Mouse (Mus musculus) heart, embryonic 12.5 days (tissue): Measurements from ENCODE around the gene Ddx3y. TPM values are rescaled to one million over a fixed set of nuclear protein-coding genes. Genes with fewer than 3 reads are reported as not detected.

Source experiments
- ATAC-seq: fragments of 200-750 bp; cut with Nextera tagmentation; 2 replicates; pipeline ENCODE4 v1.8.0; 2017; ENCODE audit warnings: moderate TSS enrichment, moderate library complexity; ENCODE audit not compliant: insufficient number of reproducible peaks, low FRiP score
- H3K27ac ChIP-seq: fragments of 300-500 bp; sonication (generic); 2 replicates; pipeline ENCODE4 v1.5.1; 2016; ENCODE audit warnings: mild to moderate bottlenecking, moderate library complexity; ENCODE audit not compliant: poor library complexity, severe bottlenecking
- H3K27me3 ChIP-seq: fragments of 300-500 bp; sonication (generic); replicated peaks from 2 replicates; pipeline ENCODE4 v1.6.1; 2016; ENCODE audit warnings: mild to moderate bottlenecking, moderate library complexity
- H3K36me3 ChIP-seq: fragments of 300-500 bp; sonication (generic); 2 replicates; pipeline ENCODE4 v1.6.1; 2016; ENCODE audit warnings: mild to moderate bottlenecking, moderate library complexity
- H3K4me1 ChIP-seq: fragments of 300-500 bp; sonication (generic); replicated peaks from 2 replicates; pipeline ENCODE4 v1.6.1; 2016; ENCODE audit warnings: mild to moderate bottlenecking
- H3K4me2 ChIP-seq: fragments of 300-500 bp; sonication (generic); 2 replicates; pipeline ENCODE4 v1.6.1; 2016; ENCODE audit warnings: mild to moderate bottlenecking, moderate library complexity
- H3K4me3 ChIP-seq: fragments of 300-500 bp; sonication (generic); 2 replicates; pipeline ENCODE4 v1.5.1; 2016; ENCODE audit warnings: mild to moderate bottlenecking
- H3K9ac ChIP-seq: fragments of 300-500 bp; sonication (generic); 2 replicates; pipeline ENCODE4 v1.6.1; 2016; ENCODE audit warnings: mild to moderate bottlenecking, moderate library complexity
- H3K9me3 ChIP-seq: fragments of 300-500 bp; sonication (generic); replicated peaks from 2 replicates; pipeline ENCODE4 v1.6.1; 2016; ENCODE audit warnings: mild to moderate bottlenecking, moderate library complexity
- WGBS: fragments of 180-500 bp; shearing (Covaris S2); methylation state at CpG from one replicate; pipeline ENCODE4 v1.1.7; 2016; 5-methylcytosine and 5-hydroxymethylcytosine counted together
- polyA plus RNA-seq: library from polyadenylated mRNA; unstranded; fragments of >200 nt; fragmentation: Nextera tagmentation; extraction: Ambion mirVana; gene quantifications from 2 replicates; pipeline ENCODE4 v1.2.1, GENCODE M21; 2016

The Ddx3y gene
- 19.4 and 20.8 TPM in 2 replicates for polyA plus RNA-seq

DNA sequence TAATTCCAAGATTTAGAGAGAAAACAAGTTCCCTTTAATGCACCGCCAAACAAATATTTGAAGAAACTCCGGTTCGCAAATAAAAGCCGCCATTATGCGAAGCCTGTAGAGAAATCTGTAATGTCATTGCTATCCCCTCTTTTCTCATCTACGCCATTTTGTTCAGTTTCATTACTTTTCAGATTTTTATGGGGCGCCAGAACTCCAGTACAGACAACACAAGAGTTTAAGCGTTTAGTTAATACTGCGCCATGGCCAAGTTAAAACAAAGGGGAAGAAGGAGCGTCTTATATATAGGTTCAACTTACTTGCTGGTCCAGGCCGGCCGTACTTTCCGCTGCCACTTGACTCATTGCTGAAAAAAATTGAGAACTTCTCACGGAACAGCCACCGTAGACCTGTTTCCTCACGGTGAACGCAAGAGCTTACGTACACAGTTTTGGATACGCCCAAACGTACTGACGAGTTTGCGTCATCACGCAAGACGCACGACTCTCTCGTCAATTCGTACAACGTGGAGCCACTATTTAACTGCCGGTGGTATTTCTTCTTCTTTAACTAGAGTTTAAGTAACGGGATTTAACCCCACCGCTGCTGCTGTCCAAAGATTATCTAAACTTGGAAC lies at the start of gene Ddx3y:
TSS of gene Ddx3y (minus strand) at position 459 of the 625 bp plus-strand sequence.
- WGBS: 3% methylated on average over 31 of the region's 31 CpGs
- no peaks in the 10 kb centered on the region for H3K27me3 ChIP-seq
- ATAC-seq: peak; percentile 84
- H3K27ac ChIP-seq: peak within 1 kb of the TSS; percentile 51; the same call in 1 of the 2 replicates
- no peaks in the 10 kb centered on the region for H3K9me3 ChIP-seq
- peak within 1 kb of the TSS; percentile 52 for H3K4me2 ChIP-seq
- peak within 1 kb of the TSS; percentile 65 for H3K9ac ChIP-seq
- no peaks in the 10 kb centered on the region for H3K36me3 ChIP-seq
- H3K4me3 ChIP-seq: peak within 1 kb of the TSS; percentile 51
- H3K4me1 ChIP-seq: no peaks in the 10 kb centered on the region

DNA sequence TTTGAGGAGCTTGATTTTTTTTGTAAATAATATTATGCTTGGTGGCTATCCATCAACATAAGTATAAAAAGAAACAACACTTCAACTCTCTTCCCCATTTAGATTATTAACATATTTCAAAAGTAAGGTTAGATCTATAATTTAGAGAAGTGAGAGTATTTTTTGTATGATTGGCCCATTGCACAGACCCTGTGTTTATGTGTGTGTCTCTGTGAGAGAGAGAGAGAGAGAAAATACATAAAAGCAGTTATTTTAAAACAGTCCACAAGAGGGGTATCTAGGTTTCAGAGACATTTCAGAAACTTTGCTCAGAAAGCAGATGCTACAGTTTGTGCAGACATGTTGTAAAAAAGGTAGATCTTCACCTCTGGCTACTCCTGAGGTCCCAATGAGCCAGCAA lies 7.3 kb upstream of the Ddx3y start:
- Histone ChIP-seq H3K36me3 (no peaks in the 10 kb centered on the region), H3K9ac (no peak overlapping the region), H3K4me1 (no peaks in the 10 kb centered on the region), H3K27me3 (no peaks in the 10 kb centered on the region), H3K4me3 (no peak overlapping the region), H3K4me2 (no peak overlapping the region), H3K27ac (no peak overlapping the region), H3K9me3 (no peaks in the 10 kb centered on the region)
- ATAC-seq: no peak

DNA sequence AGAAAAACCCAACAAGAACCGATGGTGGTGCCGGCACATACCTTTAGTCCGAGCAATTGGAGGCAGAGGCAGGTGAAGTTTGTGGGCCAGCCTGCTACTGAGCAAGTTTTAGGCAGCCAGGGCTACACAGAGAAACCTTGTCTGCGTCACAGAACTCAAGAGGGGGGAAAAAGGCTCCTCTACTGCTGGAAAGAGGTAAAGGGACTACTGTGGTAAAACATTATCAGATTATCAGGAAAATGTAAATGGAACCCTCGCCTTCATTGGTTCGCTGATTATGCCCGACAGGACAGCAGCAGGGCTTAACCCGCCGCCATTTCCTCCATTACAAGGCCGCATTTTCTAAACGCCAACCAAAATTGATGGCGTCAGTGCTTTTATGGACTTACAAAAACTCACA lies 694 bp downstream of the Ddx3y start:
- Histone ChIP-seq H3K27ac (0 out of 2 replicates have a peak overlapping the region, but pooled peaks have one; percentile 51), H3K9ac (peak overlapping the region; percentile 65), H3K4me2 (peak overlapping the region; percentile 52), H3K36me3 (no peaks in the 10 kb centered on the region), H3K4me1 (no peaks in the 10 kb centered on the region), H3K4me3 (peak overlapping the region; percentile 51), H3K9me3 (no peaks in the 10 kb centered on the region), H3K27me3 (no peaks in the 10 kb centered on the region)
- ATAC-seq: no peak
- WGBS: 2% methylated on average over 11 of the region's 12 CpGs

DNA sequence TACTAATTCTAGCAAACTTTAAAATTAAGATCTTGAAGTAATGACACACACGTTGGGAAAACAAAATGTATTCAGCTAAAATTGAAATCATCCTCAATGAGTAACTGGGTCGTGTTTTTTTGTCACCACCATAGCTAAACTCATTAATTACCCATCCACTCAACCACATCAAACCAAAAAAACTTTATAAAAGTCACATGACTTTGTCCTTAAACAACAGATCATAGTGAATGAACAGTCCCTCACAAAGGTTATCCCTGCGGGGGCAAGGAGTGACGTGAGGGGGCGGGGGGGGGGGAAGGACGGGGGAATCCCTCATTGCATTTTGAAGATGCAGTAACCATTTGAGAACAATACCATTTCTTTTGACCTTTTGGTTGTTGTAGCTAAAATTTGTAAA lies 40.3 kb downstream of the Ddx3y start:
- WGBS: 54% methylated on average over 6 of the region's 6 CpGs
- ATAC-seq: no peak
- Histone ChIP-seq H3K4me1 (no peaks in the 10 kb centered on the region), H3K4me3 (no peak overlapping the region), H3K27me3 (no peaks in the 10 kb centered on the region), H3K27ac (no peak overlapping the region), H3K9ac (no peak overlapping the region), H3K9me3 (no peaks in the 10 kb centered on the region), H3K4me2 (no peak overlapping the region), H3K36me3 (no peaks in the 10 kb centered on the region)

DNA sequence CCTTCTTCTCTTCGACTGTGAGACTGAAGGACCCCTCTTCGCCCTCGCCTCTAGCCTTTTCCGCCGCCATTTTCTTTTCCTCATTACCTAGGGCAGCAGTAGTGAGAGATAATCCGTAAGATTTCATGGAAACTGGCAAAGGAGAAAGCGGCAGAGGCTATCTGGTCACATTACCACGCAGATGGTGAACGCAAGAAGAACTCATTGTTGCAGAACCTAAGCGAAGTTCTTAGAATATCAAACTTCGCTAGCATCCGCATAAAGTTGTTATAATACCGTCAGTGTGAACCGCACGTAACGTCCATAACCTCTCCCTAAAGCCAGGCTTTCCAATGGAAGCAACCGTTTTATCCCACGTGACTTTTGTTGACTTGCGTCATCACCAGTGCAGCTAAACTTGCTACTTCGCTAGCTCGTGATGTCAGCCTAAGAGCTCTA lies 41.0 kb downstream of the Ddx3y start, which contains the start of gene Uty:
TSS of gene Uty (minus strand) at position 334 of the 438 bp plus-strand sequence.
- no peaks in the 10 kb centered on the region for H3K4me1 ChIP-seq
- H3K4me3 ChIP-seq: peak within 1 kb of the TSS; percentile 52
- peak; percentile 88 for ATAC-seq
- 0% methylated on average over 17 of the region's 21 CpGs for WGBS
- H3K9ac ChIP-seq: peak within 1 kb of the TSS; percentile 67
- H3K9me3 ChIP-seq: no peaks in the 10 kb centered on the region
- no peaks in the 10 kb centered on the region for H3K36me3 ChIP-seq
- no peaks in the 10 kb centered on the region for H3K27me3 ChIP-seq
- peak within 1 kb of the TSS; percentile 39 for H3K4me2 ChIP-seq
- peak within 1 kb of the TSS; percentile 47 for H3K27ac ChIP-seq

DNA sequence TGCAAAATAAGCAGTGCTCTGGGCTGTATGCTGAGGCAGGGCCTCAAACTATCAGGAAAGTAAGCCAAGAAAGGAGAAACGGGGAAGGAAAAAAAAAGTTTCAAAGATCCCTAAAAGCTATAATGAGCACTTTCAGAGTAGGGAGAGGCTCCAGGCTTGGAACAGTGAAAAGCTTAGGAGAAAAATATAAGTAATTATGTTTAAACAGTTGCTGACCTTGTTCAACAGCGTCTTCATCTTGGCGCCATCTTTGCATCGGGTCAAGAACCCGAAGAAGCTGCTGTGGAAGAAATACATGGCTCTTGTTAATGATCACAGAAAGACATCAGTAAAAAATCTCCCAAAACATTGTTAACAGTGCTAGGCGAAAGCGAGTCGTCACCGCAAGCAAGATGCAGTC lies 41.5 kb downstream of the Ddx3y start:
- H3K4me1 ChIP-seq: no peaks in the 10 kb centered on the region

DNA sequence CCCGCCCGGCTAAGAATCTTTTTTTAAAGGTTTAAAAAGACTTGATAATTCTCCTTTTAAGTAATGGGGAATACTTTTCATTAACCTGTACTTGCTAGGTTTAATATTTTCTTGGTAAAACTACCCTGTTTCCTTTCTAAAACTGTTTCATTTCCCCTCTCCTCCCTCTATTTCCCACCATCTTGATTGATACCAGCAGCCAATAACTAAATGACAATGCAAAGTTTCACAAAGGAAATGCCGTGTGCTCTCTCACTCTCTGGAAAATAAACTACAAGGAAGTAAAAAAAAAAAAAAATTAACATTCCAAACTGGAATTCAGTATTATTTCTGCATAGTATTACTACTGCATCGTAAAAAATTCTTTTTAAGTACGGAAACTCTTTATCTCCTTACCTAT lies 42.0 kb downstream of the Ddx3y start:
- no peaks in the 10 kb centered on the region for H3K4me1 ChIP-seq
- WGBS: 49% methylated on average over 5 of the region's 5 CpGs
- no peaks in the 10 kb centered on the region for H3K9me3 ChIP-seq
- no peak for ATAC-seq
- no peak overlapping the region for H3K27ac ChIP-seq
- no peak overlapping the region for H3K9ac ChIP-seq
- no peak overlapping the region for H3K4me2 ChIP-seq
- H3K36me3 ChIP-seq: no peaks in the 10 kb centered on the region
- H3K27me3 ChIP-seq: no peaks in the 10 kb centered on the region
- H3K4me3 ChIP-seq: peak overlapping the region; percentile 52

More for the DNA sequence above, 41.5 kb downstream of the Ddx3y start:
- H3K36me3 ChIP-seq: no peaks in the 10 kb centered on the region
- H3K4me2 ChIP-seq: peak overlapping the region; percentile 39
- peak overlapping the region; percentile 52 for H3K4me3 ChIP-seq
- no peak for ATAC-seq
- H3K9ac ChIP-seq: peak overlapping the region; percentile 67
- peak overlapping the region; percentile 47 for H3K27ac ChIP-seq
- 0% methylated on average over 9 of the region's 9 CpGs for WGBS
- no peaks in the 10 kb centered on the region for H3K27me3 ChIP-seq
- no peaks in the 10 kb centered on the region for H3K9me3 ChIP-seq

DNA sequence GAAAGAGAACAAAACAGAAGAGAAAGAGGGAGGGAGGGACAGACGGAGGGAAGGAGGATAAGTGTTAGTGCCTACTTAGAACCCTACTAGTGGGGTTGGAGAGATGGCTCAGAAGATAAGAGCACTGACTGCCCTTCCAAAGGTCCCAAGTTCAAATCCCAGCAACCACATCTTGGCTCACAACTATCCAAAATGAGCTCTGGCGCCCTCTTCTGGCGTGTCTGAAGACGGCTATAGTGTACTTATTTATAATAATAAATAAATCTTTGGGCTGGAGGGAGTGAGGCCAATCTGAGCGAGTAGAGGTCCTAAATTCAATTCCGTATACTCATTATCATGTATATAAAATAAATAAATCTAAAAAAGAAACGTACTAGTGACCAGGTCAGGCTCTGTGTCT lies 66.4 kb downstream of the Ddx3y start:
- H3K4me3 ChIP-seq: no peak overlapping the region
- ATAC-seq: no peak
- no peaks in the 10 kb centered on the region for H3K9me3 ChIP-seq
- H3K9ac ChIP-seq: no peak overlapping the region
- H3K4me1 ChIP-seq: no peaks in the 10 kb centered on the region
- H3K4me2 ChIP-seq: no peak overlapping the region
- H3K36me3 ChIP-seq: no peaks in the 10 kb centered on the region
- WGBS: 57% methylated on average over 4 of the region's 7 CpGs
- no peak overlapping the region for H3K27ac ChIP-seq
- H3K27me3 ChIP-seq: no peaks in the 10 kb centered on the region

Other genes with a start within 250 kb of the Ddx3y start
- gene Uty, start 40.9 kb downstream of the Ddx3y start, polyA plus RNA-seq: 11.0 and 11.3 TPM in 2 replicates
- not detected in 2 replicates for gene Usp9y, start 173.2 kb upstream of the Ddx3y start, polyA plus RNA-seq